In genomic region chr3:129937848-129938247, GRCm38 (mm10) we compare ENCODE assay signal across 17 mouse cellular contexts. TPM values are rescaled to one million over a fixed set of nuclear protein-coding genes. Genes with fewer than 3 reads are reported as not detected.
A peak's percentile ranks its signal among the peaks of the same experiment; 100 is the strongest.
DNase-seq lines count a peak whose midpoint lies in the region; ATAC-seq lines count a peak whose summit lies in the region.
"Had no signal": no experiment of that assay in that cellular context is flagged by ENCODE, and none has a peak within 500 bp of the region (broad histone marks: within the 10 kb centered on the region; RNA-seq: fewer than 3 reads in every experiment).

No protein-coding gene starts in this region.

- H3K27me3 ChIP-seq in embryonic facial prominence, embryonic 13.5 days, result no peaks in the 10 kb centered on the region
- no peaks in the 10 kb centered on the region for H3K27me3 ChIP-seq in embryonic facial prominence, embryonic 10.5 days (replicated peaks; ENCODE audit: low read depth, poor library complexity, severe bottlenecking)
- no peaks in the 10 kb centered on the region for H3K27me3 ChIP-seq in stomach, embryonic 16.5 days (ENCODE audit: control insufficient read depth, insufficient read depth, low read length)
- H3K27me3 ChIP-seq: forebrain, embryonic 15.5 days; kidney, embryonic 15.5 days; liver, embryonic 12.5 days had no signal

- DNase-seq in embryonic facial prominence, embryonic 10.5 days (ENCODE audit: low spot score), result no peak
- DNase-seq in ovary, adult 18-20 months (ENCODE audit: low spot score), result peak; percentile 29
- DNase-seq in ovary, postnatal 10 days (ENCODE audit: low spot score), result no peak
- peak; percentile 68 for DNase-seq in fibroblast of lung, adult 2 months (ENCODE audit: low read depth)
- DNase-seq in layer of hippocampus, postnatal 36 days, result no peak
- DNase-seq: cerebellum, adult 11-12 months; heart, adult 2 months; spleen, adult 18-20 months had no signal

- ATAC-seq in embryonic facial prominence, embryonic 13.5 days (ENCODE audit: insufficient number of reproducible peaks, insufficient read depth, low FRiP score, low TSS enrichment, low read depth), result no peak
- ATAC-seq in stomach, embryonic 16.5 days (ENCODE audit: insufficient read depth, low FRiP score), result peak; percentile 66; the same call in 1 of the 2 replicates
- ATAC-seq in frontal cortex, adult (ENCODE audit: low TSS enrichment), result no peak
- ATAC-seq: forebrain, embryonic 15.5 days; liver, embryonic 12.5 days had no signal

- H3K27ac ChIP-seq in embryonic facial prominence, embryonic 13.5 days, result no peak overlapping the region
- H3K27ac ChIP-seq in embryonic facial prominence, embryonic 10.5 days (replicated peaks), result no peak overlapping the region
- peak overlapping the region; percentile 42; the same call in 1 of the 2 replicates for H3K27ac ChIP-seq in stomach, embryonic 16.5 days (ENCODE audit: low read length)
- H3K27ac ChIP-seq: forebrain, embryonic 15.5 days; heart, adult 2 months; hindbrain, embryonic 10.5 days; kidney, embryonic 15.5 days; left cerebral cortex, adult 2 months; liver, embryonic 12.5 days had no signal

- H3K4me2 ChIP-seq in embryonic facial prominence, embryonic 13.5 days, result peak overlapping the region; percentile 7; the same call in 1 of the 2 replicates
- no peak overlapping the region for H3K4me2 ChIP-seq in stomach, embryonic 16.5 days (ENCODE audit: low read depth, low read length)
- H3K4me2 ChIP-seq: forebrain, embryonic 15.5 days; kidney, embryonic 15.5 days; liver, embryonic 12.5 days had no signal

- no peak overlapping the region for H3K4me3 ChIP-seq in embryonic facial prominence, embryonic 13.5 days
- H3K4me3 ChIP-seq in embryonic facial prominence, embryonic 10.5 days, result no peak overlapping the region
- no peak overlapping the region for H3K4me3 ChIP-seq in stomach, embryonic 16.5 days (replicated peaks; ENCODE audit: low read length)
- H3K4me3 ChIP-seq: forebrain, embryonic 15.5 days; heart, adult 2 months; hindbrain, embryonic 10.5 days; kidney, embryonic 15.5 days; left cerebral cortex, adult 2 months; liver, embryonic 12.5 days had no signal

- H3K4me1 ChIP-seq in embryonic facial prominence, embryonic 13.5 days, result peaks cover 10% of the 10 kb centered on the region
- peaks cover 7% of the 10 kb centered on the region for H3K4me1 ChIP-seq in embryonic facial prominence, embryonic 10.5 days
- no peaks in the 10 kb centered on the region for H3K4me1 ChIP-seq in stomach, embryonic 16.5 days (ENCODE audit: control insufficient read depth, insufficient read depth, low read length)
- H3K4me1 ChIP-seq: hindbrain, embryonic 10.5 days; liver, embryonic 12.5 days had no signal

- no peaks in the 10 kb centered on the region for H3K9me3 ChIP-seq in embryonic facial prominence, embryonic 13.5 days
- no peaks in the 10 kb centered on the region for H3K9me3 ChIP-seq in embryonic facial prominence, embryonic 10.5 days
- H3K9me3 ChIP-seq in stomach, embryonic 16.5 days (replicated peaks; ENCODE audit: control insufficient read depth, low read length), result no peaks in the 10 kb centered on the region
- H3K9me3 ChIP-seq: forebrain, embryonic 15.5 days; hindbrain, embryonic 10.5 days; kidney, embryonic 15.5 days; liver, embryonic 12.5 days had no signal

- H3K36me3 ChIP-seq in embryonic facial prominence, embryonic 13.5 days, result no peaks in the 10 kb centered on the region
- H3K36me3 ChIP-seq in embryonic facial prominence, embryonic 10.5 days (replicated peaks), result no peaks in the 10 kb centered on the region
- H3K36me3 ChIP-seq in stomach, embryonic 16.5 days (ENCODE audit: control insufficient read depth, insufficient read depth, low read length), result no peaks in the 10 kb centered on the region
- H3K36me3 ChIP-seq: forebrain, embryonic 15.5 days; hindbrain, embryonic 10.5 days; kidney, embryonic 15.5 days; liver, embryonic 12.5 days had no signal

- 37% methylated on average over 3 of the region's 3 CpGs for WGBS in embryonic facial prominence, embryonic 13.5 days
- 67% methylated on average over 3 of the region's 3 CpGs for WGBS in embryonic facial prominence, embryonic 10.5 days
- 31% methylated on average over 3 of the region's 3 CpGs for WGBS in stomach, embryonic 16.5 days

- no peak overlapping the region for H3K9ac ChIP-seq in embryonic facial prominence, embryonic 13.5 days
- H3K9ac ChIP-seq in stomach, embryonic 16.5 days (ENCODE audit: low read length), result no peak overlapping the region
- H3K9ac ChIP-seq: forebrain, embryonic 15.5 days; kidney, embryonic 15.5 days; liver, embryonic 12.5 days had no signal

RNA-seq across cellular contexts. Expression of gene Mcub, which starts 32.2 kb away (rescaled TPM):
- polyA plus RNA-seq in embryonic facial prominence, embryonic 13.5 days (2015; fragmentation: Nextera tagmentation; extraction: Ambion mirVana), result 4.2 and 4.7 TPM in 2 replicates
- polyA plus RNA-seq in embryonic facial prominence, embryonic 10.5 days (2016; fragmentation: Nextera tagmentation; extraction: Ambion mirVana), result 1.2 and 1.4 TPM in 2 replicates
- 6.0 and 6.1 TPM in 2 replicates for polyA plus RNA-seq in stomach, embryonic 16.5 days (2015; fragmentation: Nextera tagmentation; extraction: Ambion mirVana)
- total RNA-seq in layer of hippocampus, postnatal 36 days (2021), result 1 to 10 TPM; 3.0 to 3.2 TPM
- total RNA-seq: MEL had no signal

RNA-seq across cellular contexts. Expression of gene Casp6, which starts 36.6 kb away (rescaled TPM):
- 91.9 and 97.7 TPM in 2 replicates for polyA plus RNA-seq in embryonic facial prominence, embryonic 13.5 days (2015; fragmentation: Nextera tagmentation; extraction: Ambion mirVana)
- polyA plus RNA-seq in embryonic facial prominence, embryonic 10.5 days (2016; fragmentation: Nextera tagmentation; extraction: Ambion mirVana), result 96.0 and 106 TPM in 2 replicates
- polyA plus RNA-seq in stomach, embryonic 16.5 days (2015; fragmentation: Nextera tagmentation; extraction: Ambion mirVana), result 107 TPM in 2 replicates
- 1 to 10 TPM; 7.0 to 8.6 TPM for total RNA-seq in layer of hippocampus, postnatal 36 days (2021)

RNA-seq across cellular contexts. Expression of gene Pla2g12a, which starts 59.4 kb away (rescaled TPM):
- 25.4 and 32.5 TPM in 2 replicates for polyA plus RNA-seq in embryonic facial prominence, embryonic 13.5 days (2015; fragmentation: Nextera tagmentation; extraction: Ambion mirVana)
- polyA plus RNA-seq in embryonic facial prominence, embryonic 10.5 days (2016; fragmentation: Nextera tagmentation; extraction: Ambion mirVana), result 25.5 and 28.4 TPM in 2 replicates
- polyA plus RNA-seq in stomach, embryonic 16.5 days (2015; fragmentation: Nextera tagmentation; extraction: Ambion mirVana), result 49.4 and 56.0 TPM in 2 replicates
- total RNA-seq in layer of hippocampus, postnatal 36 days (2021), result 10 to 100 TPM; 24.3 to 27.2 TPM

Comparison
In these comparisons a context has a peak if more than half of its experiments do, and no peak if none do; other contexts are left out.
1. DNase-seq: peak in ovary, adult 18-20 months (single experiment) and fibroblast of lung, adult 2 months (single experiment); none in embryonic facial prominence, embryonic 10.5 days (single experiment), ovary, postnatal 10 days (single experiment) and layer of hippocampus, postnatal 36 days (0 of 2).